Mouse (Mus musculus) erythroblast, embryonic 14.5 days (primary cell): ENCODE data around the gene Il1rl1.

Experiments used
- GATA1 ChIP-seq: IDR thresholded peaks from 2 replicates; pipeline ENCODE4 v1.6.1; 2012; ENCODE audit warnings: low read length, inconsistent platforms, mixed read lengths
- TAL1 ChIP-seq: IDR thresholded peaks from 3 replicates; pipeline ENCODE4 v1.6.1; 2012; ENCODE audit warnings: low read length, inconsistent platforms, mixed read lengths

- TF ChIP-seq GATA1 (no peak), TAL1 (no peak)
Observed at GRCm38 (mm10) chr1:40430143-40430834, 919 bp downstream of the Il1rl1 start.
